Mouse (Mus musculus): ENCODE measurements at regions not wholly inside any gene's neighbourhood (a gene's known extent, or its start where the extent isn't known, plus 50 kb on each side); places are given as distances from the start of the nearest gene placed in this dataset. TPM values are rescaled to one million over a fixed set of nuclear protein-coding genes. Genes with fewer than 3 reads are reported as not detected.

- Histone ChIP-seq H3K9ac (replicated peaks) (no peak overlapping the region), H3K36me3 (replicated peaks; ENCODE audit: insufficient read depth, low read length) (no peaks in the 10 kb centered on the region), H3K27ac (ENCODE audit: low read depth) (no peak overlapping the region), H3K4me1 (ENCODE audit: insufficient read depth) (no peaks in the 10 kb centered on the region), H3K9me3 (ENCODE audit: low read length) (no peaks in the 10 kb centered on the region), H3K4me3 (ENCODE audit: low read depth, low read length) (no peak overlapping the region), H3K27me3 (ENCODE audit: insufficient read depth, low read length) (no peaks in the 10 kb centered on the region), H3K4me2 (ENCODE audit: low read depth, low read length) (no peak overlapping the region)
- 79% methylated on average over 6 of the region's 6 CpGs for WGBS (ENCODE audit: insufficient replicate concordance)
- ATAC-seq, result no peak
- DNase-seq, result no peak
- TF ChIP-seq EP300 (IDR thresholded peaks at IDR 0.05; ENCODE audit: low read depth) (no peak), CTCF (IDR thresholded peaks at IDR 0.05; ENCODE audit: low read depth) (no peak)
Measured at GRCm38 (mm10) chr17:64550034-64550433, 50.5 kb upstream of the Man2a1 start.

Small RNAs in the stretch of these regions (microRNA-seq; reads per million reads assigned to microRNA genes)
- gene Mir6420, result not detected

All from liver, postnatal 0 days (tissue).